Mouse (Mus musculus): Measurements from ENCODE around the gene Cpeb1.
"Not testable (repeated sequence)": the region's sequence is repeated elsewhere in the genome, so short reads cannot be mapped to it uniquely, and the experiment has no call there.

Cpeb1 gene

GRCm38 (mm10) chr7:81455155-81455651 is at the start of gene Cpeb1:
Gene Cpeb1 (minus strand): TSS chr7:81455465.
- peak in 1 of 2 experiments; percentile 51 for DNase-seq (ENCODE audit: low spot score in 2 of 2)

- no peak for DNase-seq (ENCODE audit: low spot score in 2 of 2)
Observed at GRCm38 (mm10) chr7:81501050-81501449, 45.8 kb upstream of the Cpeb1 start.

GRCm38 (mm10) chr7:81498181-81498580 is 42.9 kb upstream of the Cpeb1 start, which contains the start of gene BC048679:
Gene BC048679 (minus strand): TSS chr7:81498281.
- DNase-seq (ENCODE audit: low spot score in 2 of 2): no peak

GRCm38 (mm10) chr7:81497171-81497570 is 41.9 kb upstream of the Cpeb1 start:
- no peak for DNase-seq (ENCODE audit: low spot score in 2 of 2)

GRCm38 (mm10) chr7:81493331-81494021 is 38.2 kb upstream of the Cpeb1 start, which contains the start of gene Ap3b2:
Gene Ap3b2 (minus strand): TSS chr7:81493925.
- DNase-seq (ENCODE audit: low spot score in 2 of 2): peak; percentile 57 to 64

- DNase-seq (ENCODE audit: low spot score in 2 of 2): no peak
Observed at GRCm38 (mm10) chr7:81492628-81493027, 37.4 kb upstream of the Cpeb1 start.

GRCm38 (mm10) chr7:81489649-81490048 is 34.4 kb upstream of the Cpeb1 start:
- DNase-seq (ENCODE audit: low spot score in 2 of 2): no peak

- no peak for DNase-seq (ENCODE audit: low spot score in 2 of 2)
Observed at GRCm38 (mm10) chr7:81480800-81481199, 25.5 kb upstream of the Cpeb1 start.

GRCm38 (mm10) chr7:81479531-81480090 is 24.3 kb upstream of the Cpeb1 start:
- DNase-seq (ENCODE audit: low spot score in 2 of 2): no peak

- DNase-seq (ENCODE audit: low spot score in 2 of 2): not testable (repeated sequence)
Observed at GRCm38 (mm10) chr7:81478261-81478660, 23.0 kb upstream of the Cpeb1 start.

- no peak for DNase-seq (ENCODE audit: low spot score in 2 of 2)
Observed at GRCm38 (mm10) chr7:81476833-81477232, 21.6 kb upstream of the Cpeb1 start.

GRCm38 (mm10) chr7:81475221-81475620 is 20.0 kb upstream of the Cpeb1 start:
- no peak for DNase-seq (ENCODE audit: low spot score in 2 of 2)

GRCm38 (mm10) chr7:81464906-81465450 is 9.7 kb upstream of the Cpeb1 start:
- no peak for DNase-seq (ENCODE audit: low spot score in 2 of 2)

GRCm38 (mm10) chr7:81464116-81464515 is 8.9 kb upstream of the Cpeb1 start:
- DNase-seq (ENCODE audit: low spot score in 2 of 2): no peak

GRCm38 (mm10) chr7:81462815-81463214 is 7.5 kb upstream of the Cpeb1 start:
- no peak for DNase-seq (ENCODE audit: low spot score in 2 of 2)

- DNase-seq (ENCODE audit: low spot score in 2 of 2): peak in 1 of 2 experiments; percentile 33
Observed at GRCm38 (mm10) chr7:81454331-81455039, 780 bp downstream of the Cpeb1 start.

GRCm38 (mm10) chr7:81453443-81454274 is 1.6 kb downstream of the Cpeb1 start:
- DNase-seq (ENCODE audit: low spot score in 2 of 2): no peak

GRCm38 (mm10) chr7:81452971-81453441 is 2.3 kb downstream of the Cpeb1 start:
- DNase-seq (ENCODE audit: low spot score in 2 of 2): no peak

- no peak for DNase-seq (ENCODE audit: low spot score in 2 of 2)
Observed at GRCm38 (mm10) chr7:81398957-81399356, 56.3 kb downstream of the Cpeb1 start.

GRCm38 (mm10) chr7:81379363-81379762 is 75.9 kb downstream of the Cpeb1 start:
- no peak for DNase-seq (ENCODE audit: low spot score in 2 of 2)

- peak; percentile 38 to 60 for DNase-seq (ENCODE audit: low spot score in 2 of 2)
Observed at GRCm38 (mm10) chr7:81372337-81372920, 82.8 kb downstream of the Cpeb1 start.
